Mouse (Mus musculus): ENCODE data around the gene Pou2af1.

Pou2af1 gene

GRCm38 (mm10) chr9:51225636-51226166 lies 12.2 kb downstream of the Pou2af1 start:
- no peak for DNase-seq (ENCODE audit: low spot score)

GRCm38 (mm10) chr9:51230701-51231389 lies 17.3 kb downstream of the Pou2af1 start:
- no peak for DNase-seq (ENCODE audit: low spot score)

GRCm38 (mm10) chr9:51232163-51232562 lies 18.7 kb downstream of the Pou2af1 start:
- no peak for DNase-seq (ENCODE audit: low spot score)

GRCm38 (mm10) chr9:51238741-51239385 lies 25.4 kb downstream of the Pou2af1 start:
- peak; percentile 40 for DNase-seq (ENCODE audit: low spot score)

GRCm38 (mm10) chr9:51256780-51257502 lies 43.4 kb downstream of the Pou2af1 start:
- no peak for DNase-seq (ENCODE audit: low spot score)

GRCm38 (mm10) chr9:51258426-51258825 lies 44.9 kb downstream of the Pou2af1 start:
- no peak for DNase-seq (ENCODE audit: low spot score)

GRCm38 (mm10) chr9:51268852-51269251 lies 55.3 kb downstream of the Pou2af1 start:
- DNase-seq (ENCODE audit: low spot score), result no peak

GRCm38 (mm10) chr9:51271073-51271472 lies 57.6 kb downstream of the Pou2af1 start:
- DNase-seq (ENCODE audit: low spot score), result no peak

GRCm38 (mm10) chr9:51272102-51272501 lies 58.6 kb downstream of the Pou2af1 start:
- DNase-seq (ENCODE audit: low spot score), result no peak

- DNase-seq (ENCODE audit: low spot score), result no peak
Observed at GRCm38 (mm10) chr9:51273581-51274154, 60.2 kb downstream of the Pou2af1 start.

GRCm38 (mm10) chr9:51274678-51275077 lies 61.2 kb downstream of the Pou2af1 start:
- DNase-seq (ENCODE audit: low spot score), result no peak

GRCm38 (mm10) chr9:51277834-51278498 lies 64.5 kb downstream of the Pou2af1 start:
- DNase-seq (ENCODE audit: low spot score), result no peak

GRCm38 (mm10) chr9:51278500-51279381 lies 65.2 kb downstream of the Pou2af1 start, which contains the start of gene Colca2:
Colca2 (minus strand) TSS chr9:51278569.
- DNase-seq (ENCODE audit: low spot score), result no peak

GRCm38 (mm10) chr9:51286079-51286478 lies 72.6 kb downstream of the Pou2af1 start:
- no peak for DNase-seq (ENCODE audit: low spot score)

Measured in layer of hippocampus, adult 9-10 months (tissue).